Mouse (Mus musculus) small intestine, adult 2 months (tissue): ENCODE measurements at regions not wholly inside any gene's neighbourhood (a gene's known extent, or its start where the extent isn't known, plus 50 kb on each side); places are given as distances from the start of the nearest gene placed in this dataset.

Source experiments
- H3K27ac ChIP-seq: fragments of 200-500 bp; 2 replicates; pipeline ENCODE4 v1.5.1; 2012; ENCODE audit warnings: low read depth, low read length, control low read depth, inconsistent platforms; ENCODE audit not compliant: insufficient read depth
- H3K27me3 ChIP-seq: fragments of 200-500 bp; 2 replicates; pipeline ENCODE4 v1.6.1; 2012; ENCODE audit warnings: mild to moderate bottlenecking, moderate library complexity, low read length, inconsistent platforms; ENCODE audit not compliant: control insufficient read depth, insufficient read depth
- H3K36me3 ChIP-seq: fragments of 200-500 bp; 2 replicates; pipeline ENCODE4 v1.6.1; 2012; ENCODE audit warnings: mild to moderate bottlenecking, low read length, control low read depth, inconsistent platforms; ENCODE audit not compliant: control insufficient read depth, insufficient read depth
- H3K4me1 ChIP-seq: fragments of 200-500 bp; 2 replicates; pipeline ENCODE4 v1.6.1; 2012; ENCODE audit warnings: low read length, inconsistent platforms, mixed read lengths; ENCODE audit not compliant: control insufficient read depth, insufficient read depth, insufficient read length
- H3K4me3 ChIP-seq: fragments of 200-500 bp; 2 replicates; pipeline ENCODE4 v1.5.1; 2012; ENCODE audit warnings: low read depth, mild to moderate bottlenecking, control low read depth, inconsistent platforms, low read length, moderate library complexity
- CTCF ChIP-seq: fragments of 200-500 bp; IDR thresholded peaks from 2 replicates; pipeline ENCODE4 v1.5.1; 2012; ENCODE audit warnings: low read depth, mild to moderate bottlenecking, control low read depth, inconsistent platforms, low read length, moderate library complexity, mixed read lengths; ENCODE audit not compliant: insufficient replicate concordance, insufficient read length; ENCODE audit errors: extremely low read depth
- POLR2A ChIP-seq: fragments of 200-500 bp; IDR thresholded peaks from 2 replicates; pipeline ENCODE4 v1.6.1; 2012; ENCODE audit warnings: low read depth, mild to moderate bottlenecking, control low read depth, inconsistent platforms, low read length, moderate library complexity
- WGBS: fragments of 180-500 bp; shearing (Covaris S2); methylation state at CpG from one replicate; pipeline ENCODE4 v1.1.7; 2018; 5-methylcytosine and 5-hydroxymethylcytosine counted together

- WGBS, result 77% methylated on average over 7 of the region's 7 CpGs
Observed at GRCm38 (mm10) chr15:97502056-97502455, 203.6 kb downstream of the Rpap3 start.

GRCm38 (mm10) chr15:97501420-97501819, 204.2 kb downstream of the Rpap3 start:
- Histone ChIP-seq H3K27me3 (no peaks in the 10 kb centered on the region), H3K27ac (no peak overlapping the region), H3K4me1 (no peaks in the 10 kb centered on the region), H3K4me3 (no peak overlapping the region), H3K36me3 (no peaks in the 10 kb centered on the region)
- WGBS, result 70% methylated on average over 9 of the region's 9 CpGs
- TF ChIP-seq CTCF, result no peak
- TF ChIP-seq POLR2A, result no peak

More at GRCm38 (mm10) chr15:97502056-97502455, 203.6 kb downstream of the Rpap3 start:
- TF ChIP-seq POLR2A (no peak), CTCF (no peak)
- Histone ChIP-seq H3K4me1 (no peaks in the 10 kb centered on the region), H3K27ac (no peak overlapping the region), H3K27me3 (no peaks in the 10 kb centered on the region), H3K4me3 (no peak overlapping the region), H3K36me3 (no peaks in the 10 kb centered on the region)

DNA sequence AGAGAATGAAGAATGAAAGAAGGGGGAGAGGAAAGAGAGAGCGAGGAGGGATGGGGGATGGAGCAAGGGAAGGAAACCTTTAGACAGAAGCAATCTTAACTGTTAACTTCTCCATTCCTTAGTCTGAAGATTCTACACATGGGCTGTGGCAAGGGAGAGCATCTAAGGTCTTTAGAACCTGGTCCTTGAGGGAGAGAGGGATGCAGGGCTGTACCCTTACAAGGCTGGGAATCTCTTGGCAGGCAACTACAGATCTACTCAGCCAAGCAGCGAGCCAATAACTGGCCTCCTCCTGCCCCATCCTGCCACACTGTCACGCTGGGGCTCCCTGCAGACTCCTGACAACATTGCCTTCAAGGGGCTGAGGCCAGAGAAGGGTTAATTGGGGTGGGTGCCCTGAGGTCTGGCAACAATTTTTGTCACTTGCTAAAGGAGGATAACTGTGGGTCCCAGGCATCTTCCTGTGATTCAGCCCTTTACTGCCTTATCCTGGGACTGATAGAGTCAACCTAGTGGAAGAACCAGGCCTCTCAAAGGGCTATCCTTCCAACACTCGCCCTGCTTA, 205.7 kb downstream of the Rpap3 start:
- Histone ChIP-seq H3K36me3 (no peaks in the 10 kb centered on the region), H3K4me3 (no peak overlapping the region), H3K27me3 (no peaks in the 10 kb centered on the region), H3K27ac (no peak overlapping the region), H3K4me1 (no peaks in the 10 kb centered on the region)
- WGBS, result 75% methylated on average over 4 of the region's 4 CpGs
- no peak for TF ChIP-seq POLR2A
- no peak for TF ChIP-seq CTCF

- Histone ChIP-seq H3K36me3 (no peaks in the 10 kb centered on the region), H3K27me3 (no peaks in the 10 kb centered on the region), H3K27ac (no peak overlapping the region), H3K4me1 (no peaks in the 10 kb centered on the region), H3K4me3 (no peak overlapping the region)
- WGBS, result 55% methylated on average over 5 of the region's 5 CpGs
- no peak for TF ChIP-seq CTCF
- TF ChIP-seq POLR2A, result no peak
Observed at GRCm38 (mm10) chr15:97499240-97499639, 206.4 kb downstream of the Rpap3 start.

DNA sequence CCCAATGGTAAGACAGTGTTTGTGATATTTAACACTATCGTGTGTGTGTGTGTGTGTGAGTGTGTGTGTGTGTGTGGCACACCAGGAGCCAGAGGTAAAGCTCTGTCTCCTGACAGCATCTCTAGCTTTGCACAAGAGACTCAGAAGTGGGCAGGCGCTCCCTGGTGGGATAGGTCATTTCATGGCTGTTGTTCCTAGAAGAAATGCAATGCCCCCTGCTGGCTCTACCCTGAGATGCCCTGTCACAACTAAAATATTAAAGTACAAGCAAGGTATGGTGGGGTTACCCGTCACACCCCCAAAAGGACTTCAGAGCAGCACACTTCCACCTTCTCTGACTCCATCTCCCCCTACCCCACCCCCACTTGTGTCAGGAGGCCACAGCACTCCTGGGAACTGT, 207.2 kb downstream of the Rpap3 start:
- TF ChIP-seq CTCF, result peak; percentile 25; the same call in 1 of the 2 replicates
- no peak for TF ChIP-seq POLR2A
- no peak overlapping the region for H3K27ac ChIP-seq
- no peak overlapping the region for H3K4me3 ChIP-seq
- WGBS, result 92% methylated on average over 3 of the region's 3 CpGs
- H3K27me3 ChIP-seq, result no peaks in the 10 kb centered on the region
- no peaks in the 10 kb centered on the region for H3K4me1 ChIP-seq
- H3K36me3 ChIP-seq, result no peaks in the 10 kb centered on the region

- no peak for TF ChIP-seq CTCF
- TF ChIP-seq POLR2A, result no peak
- H3K4me3 ChIP-seq, result no peak overlapping the region
- WGBS, result 84% methylated on average over 3 of the region's 3 CpGs
- no peaks in the 10 kb centered on the region for H3K27me3 ChIP-seq
- no peak overlapping the region for H3K27ac ChIP-seq
- H3K4me1 ChIP-seq, result no peaks in the 10 kb centered on the region
- H3K36me3 ChIP-seq, result no peaks in the 10 kb centered on the region
Observed at GRCm38 (mm10) chr15:97496026-97496425, 209.6 kb downstream of the Rpap3 start.

- Histone ChIP-seq H3K27me3 (no peaks in the 10 kb centered on the region), H3K27ac (no peak overlapping the region), H3K36me3 (no peaks in the 10 kb centered on the region), H3K4me1 (no peaks in the 10 kb centered on the region), H3K4me3 (no peak overlapping the region)
- WGBS, result 83% methylated on average over 5 of the region's 5 CpGs
- TF ChIP-seq POLR2A, result no peak
- TF ChIP-seq CTCF, result no peak
Observed at GRCm38 (mm10) chr15:97493340-97493739, 212.3 kb downstream of the Rpap3 start.
